Mouse (Mus musculus) midbrain, postnatal 0 days (tissue): ENCODE results near the gene Bglap2. TPM values are rescaled to one million over a fixed set of nuclear protein-coding genes. Genes with fewer than 3 reads are reported as not detected.

Source experiments
- ATAC-seq: fragments of 200-750 bp; cut with Nextera tagmentation; 2 replicates; pipeline ENCODE4 v1.8.0; 2017; ENCODE audit warnings: moderate number of reproducible peaks, mild to moderate bottlenecking, moderate TSS enrichment, moderate library complexity; ENCODE audit not compliant: low FRiP score
- DNase-seq: peaks from one replicate; pipeline ENCODE4 v3.0.0-alpha.2; 2015; ENCODE audit warnings: low spot score
- H3K27ac ChIP-seq: fragments of 300-500 bp; sonication (generic); 2 replicates; pipeline ENCODE4 v1.5.1; 2014; ENCODE audit warnings: low read depth, mild to moderate bottlenecking, low read length, mixed read lengths
- H3K27me3 ChIP-seq: fragments of 300-500 bp; sonication (generic); 2 replicates; pipeline ENCODE4 v1.6.1; 2014; ENCODE audit warnings: low read length, control low read depth, mixed read lengths; ENCODE audit not compliant: insufficient read depth
- H3K36me3 ChIP-seq: fragments of 300-500 bp; sonication (generic); 2 replicates; pipeline ENCODE4 v1.6.1; 2014; ENCODE audit warnings: low read length, control low read depth, mixed read lengths; ENCODE audit not compliant: insufficient read depth
- H3K4me1 ChIP-seq: fragments of 300-500 bp; sonication (generic); 2 replicates; pipeline ENCODE4 v1.6.1; 2014; ENCODE audit warnings: mild to moderate bottlenecking, control low read depth, antibody characterized with exemption, low read length, mixed read lengths; ENCODE audit not compliant: insufficient read depth
- H3K4me2 ChIP-seq: fragments of 300-500 bp; sonication (generic); 2 replicates; pipeline ENCODE4 v1.6.1; 2014; ENCODE audit warnings: low read depth, mild to moderate bottlenecking, low read length, mixed read lengths; ENCODE audit not compliant: poor library complexity, severe bottlenecking
- H3K4me3 ChIP-seq: fragments of 300-500 bp; sonication (generic); 2 replicates; pipeline ENCODE4 v1.5.1; 2014; ENCODE audit warnings: low read depth, mild to moderate bottlenecking, low read length, moderate library complexity
- H3K9ac ChIP-seq: fragments of 300-500 bp; sonication (generic); replicated peaks from 2 replicates; pipeline ENCODE4 v1.6.1; 2014; ENCODE audit warnings: mild to moderate bottlenecking, low read length, moderate library complexity, mixed read lengths; ENCODE audit not compliant: poor library complexity, severe bottlenecking
- H3K9me3 ChIP-seq: fragments of 300-500 bp; sonication (generic); 2 replicates; pipeline ENCODE4 v1.6.1; 2016; ENCODE audit warnings: low read length, control low read depth
- CTCF ChIP-seq: IDR thresholded peaks from 2 replicates; pipeline ENCODE4 v1.5.1; 2016; ENCODE audit warnings: antibody characterized with exemption, mild to moderate bottlenecking
- WGBS: fragments of 180-500 bp; shearing (Covaris S2); extraction: QIAGEN DNeasy Blood & Tissue Kit; methylation state at CpG from one replicate; pipeline ENCODE4 v1.1.7; 2014; 5-methylcytosine and 5-hydroxymethylcytosine counted together
- polyA plus RNA-seq: library from polyadenylated mRNA; unstranded; fragments of >200 nt; fragmentation: Nextera tagmentation; extraction: Ambion mirVana; gene quantifications from 2 replicates; pipeline ENCODE4 v1.2.1, GENCODE M21; 2015
- total RNA-seq: library from RNA; depleted of rRNA; stranded (reverse); fragments of >200 nt; gene quantifications from 2 replicates; pipeline ENCODE4 v1.2.3, GENCODE M21; 2014

Bglap2 gene
- total and polyA plus RNA-seq, 2 experiments from 2014 or later, result 0.51 TPM; not detected in 1

DNA sequence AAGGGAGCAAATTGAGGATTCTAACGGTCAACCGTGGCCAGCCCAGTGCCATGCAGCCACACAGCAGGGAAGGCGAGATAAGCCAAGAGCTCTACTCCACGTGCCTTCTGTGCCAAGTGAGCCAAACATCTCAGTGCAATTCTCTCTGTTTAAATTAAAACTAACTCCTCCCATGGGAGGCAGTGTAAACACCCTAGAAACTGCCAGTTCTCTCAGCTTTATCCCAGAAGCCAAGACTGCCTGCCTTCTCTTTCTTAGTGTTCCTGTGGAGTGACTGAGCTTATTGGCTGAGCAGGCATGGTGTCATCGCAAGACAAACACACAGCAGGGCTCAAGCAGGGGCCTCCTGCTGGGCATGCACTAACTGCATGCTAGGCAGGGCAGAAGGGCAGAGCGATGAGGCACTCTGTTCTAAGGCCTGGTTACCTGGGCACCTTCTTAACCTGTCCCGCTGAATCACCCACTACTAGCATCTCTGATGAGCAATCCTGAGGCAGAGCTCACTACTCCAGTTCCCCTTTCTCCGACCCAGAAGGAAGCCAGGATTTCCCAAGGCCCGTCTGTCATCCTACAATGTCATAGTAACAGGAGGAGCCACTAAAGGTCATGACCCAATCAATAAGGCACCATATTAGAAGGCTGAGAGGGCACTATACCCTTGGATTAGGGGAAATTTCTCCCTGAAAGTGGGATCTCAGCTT, 43.7 kb upstream of the Bglap2 start:
- TF ChIP-seq CTCF, result no peak
- Histone ChIP-seq H3K36me3 (peaks cover 36% of the 10 kb centered on the region), H3K4me2 (no peak overlapping the region), H3K9ac (0 out of 2 replicates have a peak overlapping the region, but pooled peaks have one; percentile 3), H3K27me3 (no peaks in the 10 kb centered on the region), H3K4me3 (no peak overlapping the region), H3K27ac (no peak overlapping the region), H3K4me1 (peaks cover 16% of the 10 kb centered on the region; the same call in 1 of the 2 replicates), H3K9me3 (no peaks in the 10 kb centered on the region)
- 26% methylated on average over 9 of the region's 9 CpGs for WGBS
- no peak for ATAC-seq
- DNase-seq, result peak; percentile 79

- ATAC-seq, result no peak
- Histone ChIP-seq H3K4me3 (no peak overlapping the region), H3K9me3 (no peaks in the 10 kb centered on the region), H3K4me2 (no peak overlapping the region), H3K27ac (no peak overlapping the region), H3K9ac (no peak overlapping the region), H3K27me3 (no peaks in the 10 kb centered on the region), H3K4me1 (peaks cover 16% of the 10 kb centered on the region; the same call in 1 of the 2 replicates), H3K36me3 (peaks cover 43% of the 10 kb centered on the region)
- WGBS, result 92% methylated on average over 19 of the region's 19 CpGs
- no peak for DNase-seq
- TF ChIP-seq CTCF, result no peak
These were observed 42.3 kb upstream of the Bglap2 start for GRCm38 (mm10) chr3:88420771-88421170.

DNA sequence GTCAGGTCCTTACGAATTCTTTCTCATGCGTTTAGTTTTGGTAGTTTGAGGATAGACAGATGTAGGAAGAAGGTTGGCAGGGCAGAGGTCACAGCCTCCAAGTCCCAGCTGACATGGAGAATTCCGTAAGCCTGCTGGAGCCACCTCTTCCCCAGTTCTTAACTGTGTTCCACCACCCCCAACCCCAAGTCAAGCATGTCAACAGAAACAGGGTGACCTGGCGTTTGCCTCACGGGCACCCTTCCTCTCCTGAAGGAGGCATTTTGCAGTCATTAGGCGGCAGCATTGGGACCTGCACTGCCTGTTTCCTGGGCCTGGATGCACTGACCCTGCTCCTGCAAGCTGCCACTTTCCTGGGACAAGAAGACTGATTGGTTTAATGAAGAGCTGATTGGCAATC, 39.5 kb upstream of the Bglap2 start:
- H3K36me3 ChIP-seq, result peaks cover 57% of the 10 kb centered on the region
- H3K9me3 ChIP-seq, result no peaks in the 10 kb centered on the region
- DNase-seq (no peak), ATAC-seq (no peak)
- no peak overlapping the region for H3K27ac ChIP-seq
- H3K4me3 ChIP-seq, result no peak overlapping the region
- no peaks in the 10 kb centered on the region for H3K27me3 ChIP-seq
- no peak overlapping the region for H3K4me2 ChIP-seq
- TF ChIP-seq CTCF, result no peak
- 91% methylated on average over 6 of the region's 6 CpGs for WGBS
- no peak overlapping the region for H3K9ac ChIP-seq
- H3K4me1 ChIP-seq, result peaks cover 8% of the 10 kb centered on the region; the same call in 1 of the 2 replicates

- H3K36me3 ChIP-seq, result peaks cover 55% of the 10 kb centered on the region
- H3K9ac ChIP-seq, result no peak overlapping the region
- no peaks in the 10 kb centered on the region for H3K4me1 ChIP-seq
- DNase-seq (no peak), ATAC-seq (no peak)
- WGBS, result 90% methylated on average over 4 of the region's 4 CpGs
- no peaks in the 10 kb centered on the region for H3K27me3 ChIP-seq
- no peak overlapping the region for H3K4me2 ChIP-seq
- no peaks in the 10 kb centered on the region for H3K9me3 ChIP-seq
- H3K27ac ChIP-seq, result no peak overlapping the region
- no peak for TF ChIP-seq CTCF
- no peak overlapping the region for H3K4me3 ChIP-seq
These were observed 37.2 kb upstream of the Bglap2 start for GRCm38 (mm10) chr3:88415668-88416067.

GRCm38 (mm10) chr3:88412636-88413035, 34.1 kb upstream of the Bglap2 start:
- Histone ChIP-seq H3K4me1 (no peaks in the 10 kb centered on the region), H3K27me3 (no peaks in the 10 kb centered on the region), H3K36me3 (peaks cover 31% of the 10 kb centered on the region), H3K4me3 (no peak overlapping the region), H3K9ac (no peak overlapping the region), H3K4me2 (no peak overlapping the region), H3K27ac (no peak overlapping the region), H3K9me3 (no peaks in the 10 kb centered on the region)
- no peak for DNase-seq
- no peak for ATAC-seq
- WGBS, result 89% methylated on average over 11 of the region's 11 CpGs
- no peak for TF ChIP-seq CTCF

GRCm38 (mm10) chr3:88411681-88412080, 33.2 kb upstream of the Bglap2 start:
- H3K4me1 ChIP-seq, result no peaks in the 10 kb centered on the region
- DNase-seq (no peak), ATAC-seq (no peak)
- no peak overlapping the region for H3K4me2 ChIP-seq
- H3K27ac ChIP-seq, result no peak overlapping the region
- peaks cover 24% of the 10 kb centered on the region for H3K36me3 ChIP-seq
- WGBS, result 87% methylated on average over 4 of the region's 4 CpGs
- H3K4me3 ChIP-seq, result no peak overlapping the region
- no peak overlapping the region for H3K9ac ChIP-seq
- TF ChIP-seq CTCF, result no peak
- H3K27me3 ChIP-seq, result no peaks in the 10 kb centered on the region
- H3K9me3 ChIP-seq, result no peaks in the 10 kb centered on the region
